Mouse (Mus musculus): Measurements from ENCODE around the gene Tmem8b.
A peak's percentile ranks its signal among the peaks of the same experiment; 100 is the strongest.

Gene Tmem8b

DNA sequence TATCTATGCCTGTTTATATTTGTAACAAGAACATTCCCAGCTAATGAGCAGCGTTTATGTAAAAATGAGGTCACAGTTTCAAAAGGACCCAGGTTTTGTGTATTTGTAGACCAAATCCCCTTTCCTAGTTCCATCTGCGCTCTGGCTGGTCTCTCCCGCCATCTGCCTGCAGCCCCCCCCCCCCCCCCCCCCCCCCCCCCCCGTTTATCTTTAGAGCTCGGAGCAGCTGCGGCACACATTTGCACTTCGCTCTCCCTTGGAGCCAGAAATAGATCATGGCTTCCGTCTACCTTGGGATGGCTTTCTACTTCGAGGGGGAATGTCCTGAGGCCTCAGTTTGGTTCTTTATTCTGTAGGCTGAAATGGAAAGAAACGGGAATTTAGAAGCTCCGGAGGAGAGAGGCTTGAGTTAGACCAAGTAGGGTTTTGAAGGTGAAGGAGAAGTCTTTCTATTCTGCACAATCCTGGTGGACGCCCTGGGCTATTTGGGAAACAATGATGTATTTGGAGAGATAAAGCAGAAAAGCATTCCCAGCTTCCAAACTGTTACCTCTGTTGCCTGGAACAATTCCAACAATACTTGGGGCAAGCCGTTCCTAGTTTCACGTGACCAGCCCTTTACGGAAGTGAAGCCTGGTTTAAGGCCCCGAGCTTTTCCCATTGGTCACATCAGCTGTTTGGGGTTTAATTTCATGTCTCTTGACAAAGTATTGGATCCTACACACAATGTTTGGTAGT is 51.9 kb downstream of the Tmem8b start:
- DNase-seq, result no peak

GRCm38 (mm10) chr4:43722191-43722590 is 53.4 kb downstream of the Tmem8b start:
- DNase-seq, result no peak

DNA sequence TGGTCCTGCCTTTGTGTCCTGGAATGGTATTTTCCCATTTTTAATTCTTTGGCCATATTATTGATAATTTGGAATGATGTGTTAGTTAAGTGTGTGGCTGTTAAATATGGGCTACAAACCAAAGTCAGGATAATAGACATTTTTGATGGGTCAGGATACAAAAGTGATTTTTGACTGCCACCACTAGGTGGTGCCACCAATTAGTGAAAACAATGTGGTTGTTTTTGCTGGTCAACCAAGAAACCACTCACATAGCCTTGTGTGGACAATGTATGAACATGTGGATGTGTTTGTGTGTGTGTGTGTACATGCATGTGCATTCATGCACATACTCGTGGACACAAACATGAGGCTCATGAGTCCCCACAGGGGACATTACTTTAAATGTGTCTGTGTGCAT is 56.0 kb downstream of the Tmem8b start:
- DNase-seq, result peak in 1 of 2 experiments; percentile 62

- DNase-seq, result no peak
These were observed 57.6 kb downstream of the Tmem8b start for GRCm38 (mm10) chr4:43726228-43726993.

DNA sequence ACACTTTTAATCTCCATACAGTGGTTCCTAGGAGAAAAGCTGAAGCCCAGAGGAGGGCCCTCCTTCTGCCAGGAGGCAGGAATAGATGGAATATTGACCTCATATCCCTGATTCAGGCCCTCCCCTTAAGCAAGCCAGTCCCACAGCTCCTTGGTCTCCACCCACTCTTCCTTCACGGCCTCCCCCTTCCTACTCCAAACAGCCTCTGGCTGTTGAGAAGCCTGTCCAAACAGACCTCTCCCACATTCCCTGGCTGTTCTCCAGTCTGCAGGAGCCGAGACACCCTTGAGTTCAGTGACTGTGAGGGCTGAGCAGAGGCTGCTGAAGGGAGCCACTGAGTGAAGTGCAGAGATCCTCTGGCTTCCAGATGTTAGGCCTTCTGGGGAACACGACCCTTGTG is 58.2 kb downstream of the Tmem8b start, which contains the start of gene Hrct1:
Gene Hrct1 (plus strand): TSS at position 194 of the 400 bp plus-strand sequence.
- DNase-seq, result no peak

DNA sequence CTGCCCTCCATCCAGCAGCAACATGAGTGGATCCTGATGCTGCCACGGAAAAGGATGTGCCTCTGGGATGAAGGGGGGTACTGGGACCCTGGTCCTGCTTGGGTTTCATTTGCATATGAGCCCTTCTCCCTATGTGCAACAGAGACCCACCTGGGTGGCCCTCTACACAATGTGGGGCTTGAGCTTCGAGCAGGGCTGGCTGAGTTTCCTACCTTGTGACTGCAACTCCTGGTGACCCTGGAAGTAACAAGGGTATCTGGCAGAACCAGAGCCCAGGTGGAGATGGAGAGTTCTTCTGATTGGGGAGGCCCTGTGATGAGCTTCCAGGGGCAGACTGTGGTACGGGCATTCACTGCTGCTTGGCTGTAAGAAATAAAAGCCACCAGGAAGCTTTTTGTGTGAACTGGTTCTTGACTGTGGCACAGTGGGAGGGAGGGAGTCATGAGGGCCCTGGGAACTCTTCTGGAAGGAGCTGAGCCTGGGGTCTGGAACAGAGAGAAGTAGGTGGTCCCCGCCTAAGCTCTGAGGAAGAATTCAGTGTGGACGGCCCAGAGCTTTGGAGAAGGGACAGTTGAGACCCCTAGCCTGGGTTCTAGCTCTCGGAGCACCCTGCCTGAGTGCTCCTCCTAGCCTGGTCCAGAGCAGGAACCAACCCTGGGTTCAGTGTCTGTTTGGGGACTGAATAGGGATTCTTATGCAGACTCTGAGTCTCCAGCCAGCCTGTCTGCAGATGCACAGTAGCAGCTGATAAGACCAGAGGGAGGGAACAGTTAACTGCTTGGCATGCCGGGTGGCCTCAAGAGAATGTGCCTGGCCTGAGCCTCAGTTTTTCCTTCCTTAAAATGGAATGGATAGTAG is 59.2 kb downstream of the Tmem8b start:
- no peak for DNase-seq

- DNase-seq, result no peak
These were observed 59.8 kb downstream of the Tmem8b start for GRCm38 (mm10) chr4:43728576-43728954.

- DNase-seq, result no peak
These were observed 60.4 kb downstream of the Tmem8b start for GRCm38 (mm10) chr4:43729126-43729525.

- DNase-seq, result no peak
These were observed 61.2 kb downstream of the Tmem8b start, which contains the start of gene Spaar for GRCm38 (mm10) chr4:43729794-43730550. Gene Spaar (plus strand): TSS chr4:43730034.

GRCm38 (mm10) chr4:43730750-43731297 is 62.1 kb downstream of the Tmem8b start:
- no peak for DNase-seq

DNA sequence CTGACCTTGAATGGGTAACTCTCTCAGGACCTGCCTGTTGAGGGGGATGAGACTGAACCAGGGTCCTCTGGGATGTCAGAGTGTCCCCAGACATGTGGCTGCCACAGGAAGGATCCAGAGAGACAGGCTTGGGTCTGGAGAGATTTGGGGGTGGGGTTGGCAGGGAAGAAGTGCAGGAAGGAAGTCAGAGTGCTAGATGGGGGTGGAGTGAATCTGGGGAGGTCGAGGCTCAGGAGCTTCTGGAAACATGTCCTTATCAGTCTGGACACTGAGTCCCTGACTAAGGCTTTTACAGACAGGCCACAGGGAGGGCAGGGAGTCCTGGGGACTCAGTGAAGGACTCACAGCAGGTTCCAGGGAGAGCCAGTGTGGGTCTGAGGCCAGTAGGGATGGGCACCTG is 63.4 kb downstream of the Tmem8b start:
- DNase-seq, result no peak

DNA sequence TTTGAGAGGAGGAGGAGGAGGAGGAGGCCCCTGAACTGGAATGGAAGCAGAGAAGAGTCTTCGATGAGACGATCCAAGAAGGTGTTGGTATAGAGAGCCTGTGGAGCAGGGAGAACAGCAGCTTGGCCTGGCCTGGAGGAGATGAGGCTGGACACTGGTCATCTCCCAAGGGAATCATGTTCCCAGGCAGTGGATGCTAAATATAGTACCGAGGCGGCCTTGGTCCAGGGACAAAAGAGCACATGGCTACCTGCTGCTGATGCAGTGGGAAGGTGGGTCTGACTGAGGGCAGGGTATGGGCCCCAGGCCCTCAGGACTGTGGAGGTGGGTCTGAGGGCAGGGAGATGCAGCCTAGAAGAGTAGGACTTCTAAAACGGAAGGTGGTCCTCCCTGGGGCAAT is 64.4 kb downstream of the Tmem8b start:
- DNase-seq, result no peak

- no peak for DNase-seq
These were observed 68.4 kb downstream of the Tmem8b start for GRCm38 (mm10) chr4:43737144-43737543.

DNA sequence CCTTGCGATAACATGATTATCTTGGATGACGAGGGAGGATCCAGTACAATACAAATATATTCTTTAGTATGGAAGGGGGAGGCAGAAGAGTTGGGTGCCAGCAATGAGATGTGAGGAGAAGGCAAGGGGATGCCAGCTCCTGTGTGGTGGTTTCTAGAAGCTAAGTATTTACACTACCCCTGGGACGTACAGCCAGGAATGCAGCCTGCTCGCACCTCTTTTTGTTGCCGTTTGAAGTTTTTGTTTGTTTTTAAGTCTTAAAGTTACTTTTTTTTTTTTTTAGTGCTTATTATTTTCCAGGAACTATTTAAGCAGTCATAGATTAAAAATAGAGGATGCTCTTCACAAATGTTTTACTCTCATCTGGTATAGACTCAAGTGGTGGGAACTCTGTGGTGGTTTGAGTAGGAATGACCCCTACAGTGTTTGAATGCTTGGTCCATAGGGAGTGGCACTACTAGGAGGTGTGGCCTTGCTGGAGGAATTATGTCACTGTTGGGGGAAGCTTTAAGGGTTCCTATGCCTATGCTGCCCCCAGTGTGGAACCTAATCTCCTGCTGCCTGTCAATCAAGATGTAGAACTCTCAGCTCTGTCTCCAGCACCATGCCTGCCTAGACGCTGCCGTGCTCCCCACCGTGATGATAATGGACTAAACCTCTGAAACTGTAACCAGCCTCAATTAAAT is 70.4 kb downstream of the Tmem8b start:
- no peak for DNase-seq

DNA sequence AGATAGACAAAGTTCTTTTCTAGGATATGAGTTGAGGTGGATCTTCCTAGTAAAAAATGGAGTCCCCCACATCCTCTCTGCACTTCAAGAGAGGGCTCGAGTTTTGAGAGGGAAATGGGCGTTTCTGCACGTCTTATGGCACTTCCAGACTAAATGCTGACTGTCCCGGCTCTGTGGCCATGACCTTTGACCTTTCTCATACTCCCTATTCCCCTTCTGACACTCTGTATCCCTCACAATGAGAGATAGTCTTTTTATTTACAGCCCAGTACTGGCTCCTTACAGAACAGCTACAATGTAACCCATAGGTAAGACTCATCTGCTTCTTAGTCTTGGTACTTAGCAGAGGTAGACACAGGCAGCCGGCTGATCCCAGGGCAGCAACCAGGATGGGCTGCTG is 72.8 kb downstream of the Tmem8b start:
- no peak for DNase-seq
